Mouse (Mus musculus) stomach, embryonic 15.5 days (tissue): ENCODE results near the gene Atp11a. TPM values are rescaled to one million over a fixed set of nuclear protein-coding genes. Genes with fewer than 3 reads are reported as not detected.
A peak's percentile ranks its signal among the peaks of the same experiment; 100 is the strongest.

ENCODE experiments used
- ATAC-seq: fragments of 200-750 bp; cut with Nextera tagmentation; 2 replicates; pipeline ENCODE4 v1.8.0; 2017; ENCODE audit warnings: low read depth, moderate number of reproducible peaks, moderate TSS enrichment; ENCODE audit not compliant: insufficient read depth, low FRiP score
- H3K27ac ChIP-seq: fragments of 300-500 bp; sonication (generic); 2 replicates; pipeline ENCODE4 v1.5.1; 2015; ENCODE audit warnings: mild to moderate bottlenecking, inconsistent platforms
- H3K27me3 ChIP-seq: fragments of 300-500 bp; sonication (generic); replicated peaks from 2 replicates; pipeline ENCODE4 v1.6.1; 2015; ENCODE audit warnings: inconsistent platforms
- H3K36me3 ChIP-seq: fragments of 300-500 bp; sonication (generic); 2 replicates; pipeline ENCODE4 v1.6.1; 2015; ENCODE audit warnings: inconsistent platforms
- H3K4me1 ChIP-seq: fragments of 300-500 bp; sonication (generic); 2 replicates; pipeline ENCODE4 v1.6.1; 2015; ENCODE audit warnings: inconsistent platforms
- H3K4me2 ChIP-seq: fragments of 300-500 bp; sonication (generic); 2 replicates; pipeline ENCODE4 v1.6.1; 2015; ENCODE audit warnings: mild to moderate bottlenecking, inconsistent platforms
- H3K4me3 ChIP-seq: fragments of 300-500 bp; sonication (generic); replicated peaks from 2 replicates; pipeline ENCODE4 v1.5.1; 2015; ENCODE audit warnings: inconsistent platforms
- H3K9ac ChIP-seq: fragments of 300-500 bp; sonication (generic); 2 replicates; pipeline ENCODE4 v1.6.1; 2015; ENCODE audit warnings: inconsistent platforms
- H3K9me3 ChIP-seq: fragments of 300-500 bp; sonication (generic); 2 replicates; pipeline ENCODE4 v1.6.1; 2016; ENCODE audit warnings: inconsistent platforms
- WGBS: fragments of 180-500 bp; shearing (Covaris S2); methylation state at CpG from one replicate; pipeline ENCODE4 v1.1.7; 2015; 5-methylcytosine and 5-hydroxymethylcytosine counted together
- polyA plus RNA-seq: library from polyadenylated mRNA; unstranded; fragments of >200 nt; fragmentation: Nextera tagmentation; extraction: Ambion mirVana; gene quantifications from 2 replicates; pipeline ENCODE4 v1.2.1, GENCODE M21; 2015

Gene Atp11a
- polyA plus RNA-seq, 1 experiment from 2014 or later, result 16.2 TPM

GRCm38 (mm10) chr8:12856038-12856437, 99.2 kb downstream of the Atp11a start:
- Histone ChIP-seq H3K9ac (no peak overlapping the region), H3K27me3 (no peaks in the 10 kb centered on the region), H3K27ac (no peak overlapping the region), H3K9me3 (no peaks in the 10 kb centered on the region), H3K4me3 (no peak overlapping the region), H3K4me2 (no peak overlapping the region), H3K36me3 (0 out of 2 replicates have a peak, but pooled peaks cover 6% of the 10 kb centered on the region), H3K4me1 (no peaks in the 10 kb centered on the region)
- no peak for ATAC-seq
- 76% methylated on average over 15 of the region's 15 CpGs for WGBS

GRCm38 (mm10) chr8:12863061-12863460, 106.2 kb downstream of the Atp11a start:
- Histone ChIP-seq H3K9ac (no peak overlapping the region), H3K4me1 (no peaks in the 10 kb centered on the region), H3K9me3 (no peaks in the 10 kb centered on the region), H3K4me2 (no peak overlapping the region), H3K4me3 (no peak overlapping the region), H3K36me3 (peaks cover 20% of the 10 kb centered on the region; the same call in 1 of the 2 replicates), H3K27me3 (no peaks in the 10 kb centered on the region), H3K27ac (no peak overlapping the region)
- 87% methylated on average over 3 of the region's 3 CpGs for WGBS
- ATAC-seq, result no peak

DNA sequence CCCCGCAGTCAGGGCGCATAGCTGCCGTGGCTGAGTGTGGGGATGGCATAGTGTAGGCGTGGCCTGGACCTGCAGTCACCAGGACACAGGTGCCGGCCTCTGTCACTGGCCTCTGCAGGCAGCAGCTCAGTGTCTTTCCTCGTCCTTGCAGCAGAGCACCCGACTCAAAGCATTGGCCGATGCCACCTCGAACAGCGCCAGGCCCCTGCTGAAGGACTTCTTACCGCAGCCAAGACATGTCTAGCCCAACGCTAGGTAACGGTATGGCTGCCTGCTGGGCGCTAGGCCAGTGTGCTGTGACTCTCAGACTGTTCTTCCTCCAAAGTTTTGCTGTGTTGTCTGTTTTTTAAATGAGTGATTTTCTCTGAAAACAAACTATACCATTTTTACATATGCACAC, 106.8 kb downstream of the Atp11a start:
- Histone ChIP-seq H3K4me3 (no peak overlapping the region), H3K9me3 (no peaks in the 10 kb centered on the region), H3K4me2 (no peak overlapping the region), H3K4me1 (no peaks in the 10 kb centered on the region), H3K9ac (no peak overlapping the region), H3K27ac (no peak overlapping the region), H3K36me3 (peaks cover 15% of the 10 kb centered on the region; the same call in 1 of the 2 replicates), H3K27me3 (no peaks in the 10 kb centered on the region)
- no peak for ATAC-seq
- WGBS, result 87% methylated on average over 14 of the region's 14 CpGs

DNA sequence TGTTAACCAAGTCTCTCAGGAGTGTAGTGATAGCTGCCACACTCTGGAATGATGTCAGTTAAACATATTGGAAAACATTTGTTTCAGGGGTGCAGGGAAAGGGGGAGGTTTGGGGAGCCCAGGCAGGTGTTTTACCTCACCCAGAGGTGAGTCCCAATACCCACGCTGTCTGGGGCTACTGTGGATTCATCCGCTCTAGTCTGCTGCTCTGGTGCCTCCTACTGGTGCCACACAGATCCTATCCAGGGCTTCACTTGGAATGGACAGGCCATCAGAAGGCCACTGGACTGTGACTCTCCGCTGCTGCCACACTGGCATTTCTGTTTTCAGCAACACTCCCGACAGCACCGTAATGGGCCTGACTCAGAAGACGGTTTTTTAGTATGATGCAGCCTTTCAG, 109.0 kb downstream of the Atp11a start:
- H3K4me3 ChIP-seq, result no peak overlapping the region
- H3K4me2 ChIP-seq, result no peak overlapping the region
- H3K27me3 ChIP-seq, result 0 out of 2 replicates have a peak, but pooled peaks cover under 1% of the 10 kb centered on the region
- peaks cover 15% of the 10 kb centered on the region; the same call in 1 of the 2 replicates for H3K36me3 ChIP-seq
- 76% methylated on average over 6 of the region's 6 CpGs for WGBS
- H3K4me1 ChIP-seq, result no peaks in the 10 kb centered on the region
- ATAC-seq, result no peak
- no peaks in the 10 kb centered on the region for H3K9me3 ChIP-seq
- no peak overlapping the region for H3K9ac ChIP-seq
- H3K27ac ChIP-seq, result no peak overlapping the region

DNA sequence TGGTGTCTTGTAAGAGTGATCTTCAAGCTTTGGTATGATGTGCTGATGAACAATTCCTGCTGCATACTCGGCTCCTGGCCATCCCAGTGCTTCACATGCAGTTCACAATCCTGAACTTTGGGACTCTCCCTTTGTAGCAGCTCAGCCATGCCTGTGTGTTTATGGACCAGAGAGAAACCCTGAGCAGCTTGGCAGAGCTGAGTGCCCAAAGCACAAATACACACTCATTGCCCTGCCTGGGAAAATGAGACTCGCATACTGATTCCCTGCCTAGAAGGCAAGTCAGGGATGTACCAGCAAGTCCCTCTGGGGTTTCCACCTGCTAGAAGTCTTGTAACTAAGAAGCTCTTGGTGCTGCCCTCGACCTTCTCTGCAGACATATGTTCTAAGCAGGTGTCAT, 112.8 kb downstream of the Atp11a start:
- no peak for ATAC-seq
- Histone ChIP-seq H3K36me3 (peaks cover 7% of the 10 kb centered on the region; the same call in 1 of the 2 replicates), H3K9me3 (no peaks in the 10 kb centered on the region), H3K9ac (no peak overlapping the region), H3K4me2 (no peak overlapping the region), H3K27ac (no peak overlapping the region), H3K27me3 (peaks cover 16% of the 10 kb centered on the region; the same call in 1 of the 2 replicates), H3K4me3 (no peak overlapping the region), H3K4me1 (peaks cover 5% of the 10 kb centered on the region)
- WGBS, result 73% methylated on average over 3 of the region's 3 CpGs

DNA sequence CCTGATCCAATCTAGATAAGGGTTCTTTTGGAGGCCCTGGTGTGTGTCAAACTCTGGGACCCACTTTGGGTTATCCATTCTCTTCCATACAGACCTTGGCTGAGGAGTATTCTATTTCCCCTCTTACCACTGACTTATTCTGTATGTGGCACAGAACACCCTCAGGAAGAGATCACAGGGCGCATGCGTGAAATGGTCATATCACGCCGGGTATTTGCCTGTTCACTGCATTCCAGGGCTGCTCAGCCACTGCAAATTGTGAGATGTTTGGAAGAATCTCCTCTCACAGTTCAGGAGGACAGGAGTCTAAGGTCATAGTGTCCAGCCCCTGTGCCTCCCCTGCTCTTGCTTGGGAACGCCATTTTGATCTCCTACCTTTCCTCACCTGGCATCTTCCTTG, 113.8 kb downstream of the Atp11a start:
- Histone ChIP-seq H3K9ac (no peak overlapping the region), H3K36me3 (no peaks in the 10 kb centered on the region), H3K4me2 (no peak overlapping the region), H3K4me3 (no peak overlapping the region), H3K4me1 (peaks cover 5% of the 10 kb centered on the region), H3K27me3 (peaks cover 17% of the 10 kb centered on the region; the same call in 1 of the 2 replicates), H3K9me3 (no peaks in the 10 kb centered on the region), H3K27ac (no peak overlapping the region)
- no peak for ATAC-seq
- 88% methylated on average over 5 of the region's 5 CpGs for WGBS

DNA sequence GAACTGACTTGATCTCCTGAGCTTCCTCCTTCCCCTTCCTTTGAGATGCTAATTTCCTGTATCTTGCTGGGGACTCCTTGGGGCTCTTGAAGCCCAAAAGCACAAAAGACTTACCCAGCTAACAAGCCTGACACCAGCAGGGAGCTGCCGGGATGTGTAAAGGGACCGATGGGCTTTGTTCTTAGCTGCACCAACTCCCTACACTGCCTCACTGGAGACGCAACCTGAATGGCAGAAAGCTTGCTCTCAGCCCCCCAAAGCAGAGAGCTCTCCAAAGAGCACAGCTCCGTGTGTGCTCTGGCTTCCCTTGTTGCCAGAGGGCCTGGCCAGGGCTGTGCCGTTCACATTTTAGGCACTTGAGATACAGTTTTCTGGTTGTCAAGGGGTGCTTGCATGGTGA, 114.6 kb downstream of the Atp11a start:
- peaks cover 19% of the 10 kb centered on the region; the same call in 1 of the 2 replicates for H3K27me3 ChIP-seq
- 15% methylated on average over 5 of the region's 5 CpGs for WGBS
- no peak overlapping the region for H3K9ac ChIP-seq

DNA sequence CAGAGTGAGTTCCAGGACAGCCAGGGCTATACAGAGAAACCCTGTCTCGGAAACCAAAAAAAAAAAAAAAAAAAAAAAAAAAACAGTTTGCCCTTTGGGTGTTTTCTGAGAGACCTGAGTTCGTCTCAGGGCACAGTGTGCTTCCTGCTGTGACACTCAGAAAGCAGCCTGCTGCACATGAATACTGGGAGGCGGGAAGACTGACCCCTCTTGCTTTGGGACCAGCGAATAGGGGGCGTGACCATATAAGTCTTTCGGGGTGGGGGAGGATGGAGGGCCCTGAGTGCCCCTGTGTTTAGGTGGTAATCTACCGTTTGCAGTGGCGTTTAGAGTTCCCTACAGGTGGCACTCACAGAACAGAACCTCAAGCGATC, 116.2 kb downstream of the Atp11a start:
- H3K36me3 ChIP-seq, result no peaks in the 10 kb centered on the region
- H3K4me1 ChIP-seq, result peaks cover 5% of the 10 kb centered on the region
- peak; percentile 14; the same call in 1 of the 2 replicates for ATAC-seq
- no peak overlapping the region for H3K27ac ChIP-seq
- peaks cover 19% of the 10 kb centered on the region; the same call in 1 of the 2 replicates for H3K27me3 ChIP-seq
- peak overlapping the region; percentile 49 for H3K4me3 ChIP-seq
- 9% methylated on average over 8 of the region's 9 CpGs for WGBS
- H3K9me3 ChIP-seq, result no peaks in the 10 kb centered on the region
- H3K9ac ChIP-seq, result no peak overlapping the region
- H3K4me2 ChIP-seq, result peak overlapping the region; percentile 74

More for the DNA sequence above, 114.6 kb downstream of the Atp11a start:
- no peak for ATAC-seq
- no peak overlapping the region for H3K4me3 ChIP-seq
- H3K4me2 ChIP-seq, result no peak overlapping the region
- H3K4me1 ChIP-seq, result peaks cover 5% of the 10 kb centered on the region
- no peaks in the 10 kb centered on the region for H3K9me3 ChIP-seq
- no peaks in the 10 kb centered on the region for H3K36me3 ChIP-seq
- no peak overlapping the region for H3K27ac ChIP-seq

GRCm38 (mm10) chr8:12873357-12874046, 116.7 kb downstream of the Atp11a start, which contains the start of gene Mcf2l:
TSS of gene Mcf2l (plus strand) at chr8:12873806.
- Histone ChIP-seq H3K27ac (no peak within 1 kb of the TSS), H3K4me1 (peaks cover 5% of the 10 kb centered on the region)

GRCm38 (mm10) chr8:12874194-12874791, 117.5 kb downstream of the Atp11a start:
- Histone ChIP-seq H3K36me3 (no peaks in the 10 kb centered on the region), H3K4me2 (peak overlapping the region; percentile 74), H3K4me3 (peak overlapping the region; percentile 49), H3K27ac (no peak overlapping the region), H3K4me1 (peaks cover 5% of the 10 kb centered on the region), H3K9ac (no peak overlapping the region), H3K27me3 (peaks cover 19% of the 10 kb centered on the region; the same call in 1 of the 2 replicates), H3K9me3 (no peaks in the 10 kb centered on the region)
- peak; percentile 24; the same call in 1 of the 2 replicates for ATAC-seq
- 17% methylated on average over 8 of the region's 8 CpGs for WGBS

More at GRCm38 (mm10) chr8:12873357-12874046, 116.7 kb downstream of the Atp11a start, which contains the start of gene Mcf2l:
- peaks cover 19% of the 10 kb centered on the region; the same call in 1 of the 2 replicates for H3K27me3 ChIP-seq
- H3K4me3 ChIP-seq, result peak within 1 kb of the TSS; percentile 49
- H3K4me2 ChIP-seq, result peak within 1 kb of the TSS; percentile 74
- no peaks in the 10 kb centered on the region for H3K36me3 ChIP-seq
- no peaks in the 10 kb centered on the region for H3K9me3 ChIP-seq
- WGBS, result under 1% methylated on average over 28 of the region's 30 CpGs
- peak; percentile 72 for ATAC-seq
- no peak within 1 kb of the TSS for H3K9ac ChIP-seq

- WGBS, result 81% methylated on average over 4 of the region's 4 CpGs
- no peak overlapping the region for H3K9ac ChIP-seq
- no peaks in the 10 kb centered on the region for H3K36me3 ChIP-seq
- no peak for ATAC-seq
- H3K4me1 ChIP-seq, result peaks cover 5% of the 10 kb centered on the region
- H3K27me3 ChIP-seq, result peaks cover 19% of the 10 kb centered on the region; the same call in 1 of the 2 replicates
- H3K4me3 ChIP-seq, result no peak overlapping the region
- H3K4me2 ChIP-seq, result no peak overlapping the region
- no peak overlapping the region for H3K27ac ChIP-seq
- H3K9me3 ChIP-seq, result no peaks in the 10 kb centered on the region
Observed at GRCm38 (mm10) chr8:12874971-12875370, 118.2 kb downstream of the Atp11a start.

DNA sequence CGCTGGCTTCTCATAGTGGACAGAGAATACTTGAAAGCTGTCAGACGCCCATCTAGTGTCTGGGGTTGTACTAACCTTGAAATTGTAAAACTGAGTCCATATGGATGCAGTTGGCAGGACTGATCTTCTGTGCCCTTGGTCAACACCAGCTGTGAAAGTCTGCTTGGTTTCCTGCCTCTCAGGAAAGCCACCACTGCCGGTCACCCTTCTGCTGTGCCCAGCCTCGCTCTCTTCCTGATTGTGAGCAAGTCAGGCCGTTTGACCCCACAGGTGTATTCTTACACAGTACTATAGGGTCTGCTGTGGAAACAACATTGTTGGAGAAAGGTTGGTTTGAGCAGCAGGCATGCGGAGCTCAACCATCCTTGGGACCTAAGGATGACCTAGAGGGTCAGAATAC, 120.3 kb downstream of the Atp11a start:
- Histone ChIP-seq H3K4me2 (no peak overlapping the region), H3K9me3 (no peaks in the 10 kb centered on the region), H3K27me3 (peaks cover 12% of the 10 kb centered on the region; the same call in 1 of the 2 replicates), H3K9ac (no peak overlapping the region), H3K27ac (no peak overlapping the region), H3K36me3 (no peaks in the 10 kb centered on the region), H3K4me1 (peaks cover 5% of the 10 kb centered on the region), H3K4me3 (no peak overlapping the region)
- WGBS, result 77% methylated on average over 6 of the region's 6 CpGs
- ATAC-seq, result no peak
